Mouse (Mus musculus): ENCODE measurements around the gene Retreg1.

DNA sequence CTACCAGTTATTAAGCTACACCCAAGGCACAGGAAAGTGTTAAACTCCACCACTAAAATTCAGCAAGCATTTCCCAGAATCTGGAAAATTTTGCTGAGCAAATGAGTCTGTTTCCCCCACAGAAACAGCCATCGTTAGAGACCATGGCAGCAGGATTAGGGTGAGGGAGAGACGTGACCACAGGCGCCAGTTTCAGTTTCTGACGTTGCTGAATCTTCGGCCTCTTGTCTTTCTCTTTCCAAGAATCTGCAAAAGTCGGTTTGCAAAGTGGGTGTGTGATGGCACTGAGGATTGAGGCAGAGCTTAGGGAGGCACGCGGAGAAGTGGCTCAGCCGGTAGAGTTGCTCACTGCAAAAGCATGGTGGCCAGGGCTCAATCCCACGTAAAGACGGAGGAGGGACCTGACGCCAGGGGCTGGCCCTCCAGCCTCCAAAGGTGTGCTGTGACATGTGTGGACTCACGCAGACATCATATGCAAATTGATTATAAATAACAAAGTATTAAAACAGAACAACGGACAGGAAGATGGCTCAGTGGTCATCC, 41.5 kb downstream of the Retreg1 start:
- TF ChIP-seq CTCF (IDR thresholded peaks at IDR 0.05; ENCODE audit: borderline replicate concordance, insufficient read depth, low read length) = no peak
- TF ChIP-seq POLR2A (IDR thresholded peaks at IDR 0.05; ENCODE audit: low read depth, low read length) = no peak
